Mouse (Mus musculus): ENCODE measurements around the gene Tex264.
"Not testable (repeated sequence)": the region's sequence is repeated elsewhere in the genome, so short reads cannot be mapped to it uniquely, and the experiment has no call there.

The Tex264 gene

DNA sequence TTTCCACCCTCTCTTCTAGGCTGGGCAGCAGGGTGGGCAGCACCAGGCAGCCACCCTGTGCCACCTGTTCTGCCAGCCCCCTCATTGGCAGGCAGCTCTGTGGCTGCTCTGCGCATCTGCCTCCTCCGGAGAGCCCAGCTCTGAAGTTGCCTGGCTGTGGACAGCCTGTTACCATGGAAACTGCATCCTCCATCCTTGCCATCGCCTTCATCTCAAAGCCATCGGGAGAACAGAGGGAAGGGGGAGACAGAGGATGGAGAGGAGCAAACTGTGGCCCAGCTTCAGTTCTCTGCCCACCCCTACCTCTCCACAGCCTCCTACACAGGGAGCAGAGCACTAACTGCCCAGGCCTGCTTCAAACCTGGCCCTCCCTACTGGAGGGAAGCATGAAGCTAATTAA lies 21.3 kb downstream of the Tex264 start:
- DNase-seq (ENCODE audit: low read depth, low spot score): no peak

DNA sequence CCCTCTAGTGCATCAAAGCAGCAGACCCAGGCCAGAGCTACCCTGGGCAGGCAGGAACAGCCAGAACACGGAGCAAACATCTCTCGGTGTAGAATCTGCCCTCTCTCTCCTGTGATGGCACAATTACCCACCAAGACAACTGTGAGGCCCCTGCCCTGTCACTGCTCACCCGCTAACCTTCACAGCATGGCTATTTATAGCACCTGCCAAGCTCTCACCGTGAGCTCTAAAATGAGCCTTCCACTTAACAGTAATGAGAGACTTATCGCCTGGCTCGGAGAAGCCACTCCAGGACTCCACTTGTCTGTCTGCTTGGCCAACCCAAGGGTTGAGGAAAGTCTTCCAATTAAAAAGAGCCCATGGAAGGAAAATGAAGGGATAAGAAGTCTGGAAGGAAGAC lies 22.5 kb downstream of the Tex264 start:
- no peak for DNase-seq (ENCODE audit: low read depth, low spot score)

DNA sequence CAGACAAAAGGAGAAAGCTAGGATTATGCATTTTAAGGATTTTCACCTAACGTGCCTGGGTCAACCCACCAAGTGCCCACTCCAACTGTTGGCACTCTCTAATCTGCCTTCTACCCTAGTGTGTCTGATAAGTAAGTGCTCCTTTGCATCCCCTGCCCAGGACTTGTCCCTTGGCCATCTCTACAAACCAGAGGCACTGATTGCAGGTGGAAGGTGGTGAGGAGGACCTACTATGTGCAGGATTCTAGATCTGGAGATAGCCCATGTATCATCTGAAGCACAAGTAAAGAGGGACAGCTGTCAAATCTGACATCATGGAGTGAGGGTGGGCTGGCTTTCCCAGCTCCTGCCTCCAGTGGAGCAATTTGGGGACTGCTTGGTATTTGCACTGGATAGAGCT lies 25.8 kb downstream of the Tex264 start:
- DNase-seq (ENCODE audit: low read depth, low spot score): no peak

DNA sequence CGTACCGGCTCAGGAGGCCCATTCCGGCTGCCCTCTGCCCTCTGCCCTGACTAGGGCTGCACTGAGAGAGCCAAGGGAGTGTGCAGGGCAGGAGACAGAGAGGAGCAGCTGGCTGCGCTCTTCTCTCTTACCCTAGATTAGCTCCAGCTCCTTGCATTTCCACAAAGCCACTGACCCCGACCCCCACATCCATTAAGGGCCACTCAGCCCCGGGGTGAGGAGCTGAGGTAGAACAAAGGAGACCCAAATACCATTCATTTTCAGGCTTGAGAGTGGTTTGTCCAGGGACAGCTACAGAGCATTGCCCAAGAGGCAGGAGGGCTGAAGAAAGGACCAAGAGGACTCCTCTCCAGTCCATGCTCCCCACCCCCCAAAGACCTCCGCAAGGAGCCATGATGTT lies 26.3 kb downstream of the Tex264 start:
- no peak for DNase-seq (ENCODE audit: low read depth, low spot score)

DNA sequence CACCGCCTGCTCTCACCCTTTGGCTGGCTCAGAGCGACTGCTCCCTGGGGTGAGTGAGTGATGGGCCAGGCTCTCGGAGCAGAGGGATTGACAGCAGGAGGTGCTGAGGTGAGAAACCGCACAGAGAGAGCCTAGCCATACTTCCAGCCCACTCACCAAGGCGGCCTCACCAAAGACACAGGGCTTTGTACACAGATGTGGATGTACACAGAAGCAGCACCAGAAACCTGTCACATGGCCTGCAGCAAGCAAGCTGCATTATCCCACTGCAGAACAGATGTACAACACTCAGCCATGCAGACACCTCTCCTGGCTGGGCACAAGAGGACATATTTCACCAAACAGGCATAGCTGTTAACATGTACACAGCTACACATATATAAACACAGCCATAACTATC lies 28.1 kb downstream of the Tex264 start:
- no peak for DNase-seq (ENCODE audit: low read depth, low spot score)

DNA sequence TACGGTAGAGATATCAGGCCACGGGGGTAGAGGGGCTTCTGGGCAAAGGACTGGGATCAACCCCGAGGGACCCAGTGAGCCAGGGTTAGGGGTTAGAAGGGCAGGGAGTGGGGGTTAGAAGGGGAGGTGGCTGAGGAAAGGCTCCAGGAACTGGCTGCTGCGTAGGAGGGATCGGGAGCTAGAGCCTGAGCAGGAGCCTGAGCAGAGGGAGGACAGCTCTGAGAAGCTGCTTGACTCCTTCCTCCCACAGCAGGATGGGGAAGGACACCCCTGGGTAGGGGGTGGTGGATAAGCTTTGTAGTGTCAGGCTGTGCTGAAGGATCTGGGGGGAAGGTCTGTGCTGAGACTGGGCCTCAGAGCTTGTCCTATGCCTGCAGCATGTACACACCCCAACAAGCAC lies 28.9 kb downstream of the Tex264 start:
- DNase-seq (ENCODE audit: low read depth, low spot score): no peak

DNA sequence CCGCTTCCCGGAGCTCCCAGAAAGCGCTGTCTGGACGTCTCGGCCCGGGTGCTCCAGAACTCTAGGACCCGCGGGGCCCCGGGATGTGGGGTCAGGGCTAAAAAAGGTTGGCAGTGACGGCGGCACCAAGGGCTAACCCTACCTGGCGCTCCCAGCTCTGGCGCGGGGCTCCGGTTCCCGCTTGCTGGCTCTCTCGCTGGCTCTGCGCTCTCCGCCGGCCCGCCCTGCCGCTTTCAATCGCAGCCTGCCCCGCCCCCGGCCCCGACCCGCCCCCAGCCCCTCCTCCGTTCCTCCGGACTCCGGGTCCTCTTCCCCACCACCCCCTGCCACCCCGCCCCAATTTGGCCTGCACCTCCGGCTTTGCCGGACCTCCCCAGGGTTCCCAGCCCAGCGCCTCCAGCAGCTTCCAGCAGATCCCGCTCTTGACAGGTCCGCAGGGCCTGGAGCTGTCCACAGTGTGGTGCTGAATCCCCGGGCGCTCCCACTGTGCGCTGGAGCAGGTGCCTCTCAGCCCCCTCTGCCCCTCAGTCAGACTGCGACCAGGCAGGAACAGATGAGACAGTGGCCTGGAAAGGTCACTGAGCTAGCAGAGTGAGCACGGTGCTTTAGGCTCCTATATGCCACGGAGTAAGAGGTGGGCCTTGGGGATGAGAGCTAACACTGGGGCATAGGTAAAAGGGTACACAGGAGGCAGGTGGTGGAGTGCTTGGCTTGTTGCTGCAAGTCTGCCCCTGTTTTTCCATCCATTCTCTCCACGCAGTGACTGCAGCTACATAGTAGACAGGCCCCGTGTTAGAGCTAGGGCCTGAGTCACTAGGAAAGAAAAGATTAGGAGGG lies 29.6 kb downstream of the Tex264 start, which contains the start of gene Grm2:
Gene Grm2 (minus strand): TSS at position 199 of the 837 bp plus-strand sequence.
- DNase-seq (ENCODE audit: low read depth, low spot score): peak; percentile 19

DNA sequence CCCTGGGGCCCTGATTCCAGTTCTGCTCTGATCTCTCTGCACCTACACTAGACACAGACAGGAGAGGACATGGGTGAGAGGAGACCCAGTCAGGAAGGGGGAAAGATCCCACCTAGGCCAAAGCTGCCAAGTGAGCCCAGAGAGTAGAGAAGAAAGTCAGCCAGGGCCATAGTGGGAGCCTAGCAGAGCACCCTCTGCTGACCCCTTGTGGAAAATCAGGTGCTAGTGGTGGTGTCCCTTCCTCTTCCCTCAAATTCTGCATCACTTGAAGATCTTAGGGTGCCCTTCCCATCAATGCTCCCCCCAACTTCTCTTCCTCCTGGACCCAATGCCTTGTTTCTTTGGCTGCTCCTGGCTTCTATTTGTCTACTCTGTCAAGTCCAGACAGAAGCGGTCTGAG lies 33.0 kb downstream of the Tex264 start:
- no peak for DNase-seq (ENCODE audit: low read depth, low spot score)

DNA sequence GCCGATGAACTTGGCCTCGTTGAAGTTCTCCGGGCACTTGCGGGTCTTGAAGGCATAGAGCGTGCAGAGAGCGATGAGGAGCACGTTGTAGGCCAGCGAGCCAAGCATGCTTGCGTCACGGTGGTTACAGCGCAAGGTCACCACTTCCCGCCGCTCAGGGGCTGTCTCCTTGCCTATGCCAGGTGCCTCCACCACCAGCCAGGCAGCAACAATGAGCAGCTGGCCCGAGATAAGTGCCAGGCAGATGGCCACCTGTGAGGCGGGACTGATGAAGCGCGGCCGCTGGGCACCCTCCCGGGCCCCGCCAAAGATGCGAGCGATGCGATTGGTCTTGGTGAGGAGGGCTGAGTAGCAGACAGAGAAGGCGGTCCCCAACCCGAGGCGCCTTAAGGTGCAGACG lies 38.5 kb downstream of the Tex264 start:
- no peak for DNase-seq (ENCODE audit: low read depth, low spot score)

DNA sequence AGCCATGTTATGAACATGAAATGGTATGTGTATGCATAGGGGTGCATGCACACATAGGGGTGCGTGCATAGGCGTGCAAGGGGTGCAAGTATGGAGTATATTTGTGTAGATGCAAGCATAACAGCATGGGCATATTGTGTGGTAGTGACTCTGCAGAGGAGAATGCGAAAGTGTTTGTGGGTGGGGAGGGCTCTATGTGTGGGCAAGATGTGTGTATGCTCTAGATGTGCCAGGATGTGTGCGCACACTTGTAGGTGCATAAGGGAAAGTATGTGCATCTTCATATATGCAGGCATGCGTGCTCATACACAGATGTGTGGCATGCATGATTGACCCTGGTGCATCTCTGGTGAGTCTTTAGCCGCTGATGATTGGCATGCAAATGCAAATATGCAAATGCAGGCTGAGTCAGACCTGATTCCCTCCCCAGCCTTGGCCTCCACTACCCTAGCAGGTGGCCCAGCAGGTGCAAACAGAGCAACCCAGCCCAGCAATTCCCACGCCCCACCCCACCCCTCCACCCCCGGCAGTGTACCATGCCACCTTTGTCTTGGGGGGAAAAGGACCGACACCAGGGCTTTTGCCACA lies 39.9 kb downstream of the Tex264 start:
- no peak for DNase-seq (ENCODE audit: low read depth, low spot score)

DNA sequence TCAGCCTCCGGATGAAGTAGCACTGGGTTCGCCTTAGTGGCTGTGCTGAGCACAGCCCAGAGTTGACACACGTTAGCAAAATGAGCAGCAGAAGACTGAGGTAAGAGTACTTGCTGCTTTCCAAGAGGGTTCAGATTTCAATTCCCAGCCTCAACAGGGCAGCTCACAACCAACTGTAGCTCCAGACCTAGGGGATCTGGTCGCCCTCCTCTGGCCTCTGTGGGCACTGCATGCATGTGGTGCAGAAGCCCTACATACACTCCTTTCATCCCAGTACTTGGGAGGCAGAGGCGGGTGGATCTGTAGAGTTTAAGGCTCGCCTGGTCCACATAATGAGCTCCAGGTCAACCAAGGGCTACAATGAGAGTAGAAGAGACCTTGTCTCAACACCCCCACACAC lies 41.9 kb downstream of the Tex264 start:
- no peak for DNase-seq (ENCODE audit: low read depth, low spot score)

DNA sequence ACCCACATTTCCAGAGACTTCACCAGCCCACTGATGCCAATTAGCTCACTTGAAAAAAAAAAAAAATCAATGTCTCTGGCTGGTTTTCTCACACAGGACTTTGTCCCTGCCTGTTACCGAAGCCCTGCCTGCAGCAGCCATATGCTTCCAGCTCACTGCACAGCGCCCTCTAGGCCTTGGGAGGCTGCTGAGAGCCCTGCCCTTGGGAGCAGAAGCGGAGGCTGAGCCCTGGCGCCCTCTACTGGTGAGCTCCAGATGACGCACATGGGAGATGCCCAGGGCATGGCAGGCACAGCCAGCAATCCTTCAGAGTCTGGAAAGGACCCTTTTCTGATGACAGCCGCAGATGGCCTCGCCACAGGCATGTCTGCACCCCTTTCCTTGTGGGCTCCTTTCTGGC lies 42.6 kb downstream of the Tex264 start:
- DNase-seq (ENCODE audit: low read depth, low spot score): peak; percentile 65

DNA sequence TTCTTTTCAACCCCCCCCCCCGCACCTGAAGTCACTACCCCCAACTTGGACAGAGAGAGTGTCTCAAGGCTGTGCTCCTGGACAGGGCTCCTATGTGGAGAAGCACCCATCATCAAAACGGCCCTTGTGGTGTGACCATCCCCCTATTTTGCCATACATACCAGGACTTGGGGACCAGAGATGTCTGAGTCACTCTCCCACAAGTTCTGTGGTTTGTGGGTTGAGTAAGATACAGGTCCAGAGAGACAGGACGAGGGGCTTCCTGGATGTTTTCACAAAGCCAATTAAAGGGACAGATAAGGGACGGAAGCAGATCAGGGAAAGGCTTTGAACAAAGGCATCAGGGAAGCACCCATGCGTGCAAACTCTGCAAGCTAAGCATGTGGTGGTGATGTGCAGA lies 44.4 kb downstream of the Tex264 start:
- no peak for DNase-seq (ENCODE audit: low read depth, low spot score)

DNA sequence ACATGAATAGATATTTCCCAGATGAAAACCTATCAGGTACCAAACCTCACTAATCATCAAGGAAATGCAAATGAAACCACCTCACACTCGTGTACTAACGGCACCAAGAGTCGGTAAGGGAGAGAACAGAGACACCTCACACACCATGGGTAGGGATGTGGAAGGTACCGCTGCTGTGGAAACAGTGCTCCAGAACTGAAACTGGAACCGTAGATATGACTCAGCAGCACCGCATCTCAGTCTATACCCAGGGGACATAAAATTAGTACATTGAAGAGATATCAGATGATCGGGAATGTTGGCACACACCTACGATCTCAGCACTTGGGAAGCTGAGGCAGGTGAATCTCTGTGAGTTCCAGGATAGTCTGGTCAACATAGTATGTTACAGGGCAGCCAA lies 47.6 kb downstream of the Tex264 start:
- DNase-seq (ENCODE audit: low read depth, low spot score): no peak

DNA sequence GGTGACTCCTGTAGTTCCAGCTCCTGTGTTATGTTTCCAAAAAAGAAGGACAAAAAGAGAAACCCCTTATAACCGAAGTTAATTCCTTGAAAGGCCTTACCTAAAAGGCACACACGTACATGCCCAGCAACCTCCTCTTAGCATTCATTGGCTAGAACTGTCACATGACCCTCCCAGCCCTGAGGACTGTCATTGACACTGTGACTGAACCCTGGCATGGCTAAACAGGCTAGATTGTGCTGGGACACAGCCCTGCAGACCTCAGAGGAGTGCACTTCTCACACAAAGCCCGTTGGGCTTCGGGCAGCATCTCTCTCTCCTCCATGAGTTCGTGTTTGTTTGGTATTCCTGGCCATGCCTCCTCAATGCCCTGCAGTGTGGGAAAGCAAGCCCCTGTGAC lies 53.5 kb downstream of the Tex264 start:
- no peak for DNase-seq (ENCODE audit: low read depth, low spot score)

DNA sequence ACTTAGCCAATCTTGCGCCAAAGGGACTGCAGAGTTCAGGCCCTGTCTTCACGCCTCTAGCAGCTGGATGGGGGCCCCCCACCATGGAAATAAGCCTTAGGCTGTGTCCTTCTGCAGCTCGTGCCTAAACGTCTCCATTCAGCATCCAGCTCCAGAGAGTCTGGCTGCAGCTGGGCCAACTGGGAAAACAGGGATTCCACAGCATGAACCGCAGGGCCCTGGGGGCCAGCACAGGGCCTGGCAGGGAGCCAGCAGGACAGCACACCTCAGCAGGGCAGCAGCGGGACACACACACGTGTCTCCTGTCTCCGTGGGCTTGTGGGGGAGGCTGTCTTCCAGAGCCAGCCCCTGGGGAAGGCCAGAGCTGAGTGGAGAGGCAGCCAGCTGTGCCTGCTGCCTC lies 57.9 kb downstream of the Tex264 start:
- DNase-seq (ENCODE audit: low read depth, low spot score): not testable (repeated sequence)

DNA sequence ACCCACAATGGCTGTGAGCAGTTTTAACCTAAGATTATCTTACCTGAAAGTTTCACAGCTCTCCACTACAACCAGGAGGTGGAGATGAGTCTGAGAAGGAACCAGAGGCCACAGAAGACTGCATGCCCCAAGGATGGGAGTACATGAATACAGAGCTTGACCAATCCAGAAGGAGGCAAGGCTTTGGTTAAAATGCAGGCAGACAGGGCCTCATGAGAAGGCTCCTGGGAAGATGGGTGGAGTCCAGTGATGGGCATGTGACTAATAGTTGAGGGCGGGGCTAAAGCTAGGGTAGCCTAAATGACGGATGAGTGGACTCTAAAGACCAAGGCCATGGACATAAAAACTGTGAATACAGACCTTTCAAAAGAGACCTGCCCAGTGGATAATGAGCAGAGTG lies 59.4 kb downstream of the Tex264 start, which contains the start of gene Iqcf6:
Gene Iqcf6 (plus strand): TSS at position 301 of the 400 bp plus-strand sequence.
- no peak for DNase-seq (ENCODE audit: low read depth, low spot score)

DNA sequence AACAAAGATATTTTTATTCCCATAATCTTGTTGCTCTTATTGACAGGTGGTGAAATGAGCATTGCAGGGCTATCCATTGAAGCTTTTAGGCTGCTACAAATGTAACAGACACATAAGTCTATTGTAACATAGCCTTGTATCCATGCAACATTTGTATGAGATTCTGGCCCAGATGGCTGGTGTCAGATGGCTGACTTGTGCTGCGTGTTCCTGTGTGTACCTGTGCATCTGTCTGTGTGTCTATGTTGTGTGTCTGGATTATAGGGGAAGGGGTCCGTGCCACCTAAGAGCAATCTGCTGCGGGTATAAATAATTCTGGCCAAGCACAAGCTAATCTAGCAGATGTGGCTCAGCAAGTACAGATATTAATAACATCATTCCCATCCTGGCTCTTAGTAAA lies 68.2 kb downstream of the Tex264 start:
- DNase-seq (ENCODE audit: low read depth, low spot score): no peak

DNA sequence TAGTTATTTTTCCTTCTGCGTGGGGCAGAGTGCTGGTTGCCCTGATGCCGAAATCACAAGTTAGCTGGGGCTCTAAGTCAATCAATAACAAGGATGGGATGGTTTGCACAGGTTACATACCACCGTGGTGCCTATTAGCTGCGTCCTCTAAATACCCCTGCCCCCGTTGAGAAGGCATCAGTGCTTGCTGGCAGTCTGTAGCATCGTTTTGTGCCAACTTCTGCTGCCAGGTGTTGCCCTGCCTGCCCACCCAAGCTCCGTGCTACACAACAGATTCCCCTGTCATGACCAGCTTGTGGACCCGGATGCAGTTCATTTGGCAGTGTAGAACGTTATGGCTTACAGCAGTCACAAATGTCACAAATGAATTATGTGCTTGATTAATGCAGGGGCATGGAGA lies 69.4 kb downstream of the Tex264 start:
- no peak for DNase-seq (ENCODE audit: low read depth, low spot score)

DNA sequence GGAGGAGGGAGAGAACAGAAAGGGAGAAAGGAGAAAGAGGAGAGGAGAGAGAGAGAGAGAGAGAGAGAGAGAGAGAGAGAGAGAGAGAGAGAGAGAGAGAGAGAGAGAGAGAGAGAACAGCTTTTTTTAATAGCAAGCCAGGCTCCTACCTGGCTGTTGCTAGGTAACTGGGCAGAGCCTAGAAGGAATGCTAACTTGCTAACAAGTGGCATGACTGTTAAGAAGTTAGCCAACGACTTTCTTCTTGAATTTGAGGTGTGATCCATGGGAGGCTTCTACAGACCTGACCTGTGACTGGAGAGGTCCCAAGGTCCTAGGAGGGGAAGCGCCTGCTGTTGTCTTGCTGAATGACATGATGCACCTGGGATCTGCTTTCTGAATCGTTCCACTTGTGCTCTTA lies 71.1 kb downstream of the Tex264 start:
- DNase-seq (ENCODE audit: low read depth, low spot score): no peak

DNA sequence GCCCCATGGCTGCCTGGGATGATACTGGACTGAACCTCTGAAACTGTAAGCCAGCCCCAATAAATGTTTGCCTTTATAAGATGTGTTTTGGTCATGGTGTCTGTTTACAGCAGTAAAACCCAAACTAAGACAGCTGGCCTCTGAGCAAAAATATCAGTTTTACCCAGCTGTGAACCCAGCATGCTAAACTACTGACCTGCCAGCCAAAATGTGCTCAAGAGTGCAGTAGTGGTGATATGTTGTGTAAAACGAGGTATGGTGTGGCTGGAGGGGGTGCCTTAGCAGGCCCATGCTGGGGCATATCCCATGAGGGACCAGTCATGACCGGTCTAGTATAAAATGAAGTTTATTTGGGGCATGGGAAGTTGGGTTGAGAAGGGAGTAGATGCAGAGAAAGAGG lies 71.8 kb downstream of the Tex264 start:
- DNase-seq (ENCODE audit: low read depth, low spot score): no peak

DNA sequence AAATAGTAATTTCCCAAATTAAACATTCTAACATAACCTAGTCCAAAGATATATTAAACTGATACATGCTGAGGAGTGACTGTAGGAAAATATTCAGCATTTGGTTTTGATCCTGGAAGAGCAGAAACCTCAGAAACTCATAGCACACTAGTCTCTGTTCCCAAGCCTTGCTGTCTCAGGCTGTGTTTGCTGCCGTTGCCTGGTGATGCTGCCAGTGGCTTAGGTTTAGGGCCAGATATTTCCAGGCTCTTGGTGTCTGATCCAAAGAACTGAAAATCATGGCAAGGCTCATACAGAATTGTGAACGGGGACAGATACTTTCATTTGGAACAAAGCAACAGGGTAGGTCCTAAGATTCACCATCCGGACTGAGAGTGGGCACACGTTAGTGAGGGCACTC lies 75.0 kb downstream of the Tex264 start:
- DNase-seq (ENCODE audit: low read depth, low spot score): no peak
